Mouse (Mus musculus) adrenal gland, adult 18-20 months (tissue): ENCODE measurements around the gene Gfap. TPM values are rescaled to one million over a fixed set of nuclear protein-coding genes. Genes with fewer than 3 reads are reported as not detected.

Source experiments
- DNase-seq, 2 experiments: peaks; one replicate each; pipeline ENCODE4 v3.0.0; 2021 to 2022; ENCODE audit warnings: low spot score in 2 of 2
- total RNA-seq, 2 experiments: library from RNA; stranded (reverse); gene quantifications; 1 replicate in 1 of 2; 2 replicates in 1 of 2; pipeline ENCODE4 v1.2.3; 2021

Gene Gfap
- total RNA-seq, 2 experiments from 2014 or later, result 0.76 to 1.1 TPM

DNA sequence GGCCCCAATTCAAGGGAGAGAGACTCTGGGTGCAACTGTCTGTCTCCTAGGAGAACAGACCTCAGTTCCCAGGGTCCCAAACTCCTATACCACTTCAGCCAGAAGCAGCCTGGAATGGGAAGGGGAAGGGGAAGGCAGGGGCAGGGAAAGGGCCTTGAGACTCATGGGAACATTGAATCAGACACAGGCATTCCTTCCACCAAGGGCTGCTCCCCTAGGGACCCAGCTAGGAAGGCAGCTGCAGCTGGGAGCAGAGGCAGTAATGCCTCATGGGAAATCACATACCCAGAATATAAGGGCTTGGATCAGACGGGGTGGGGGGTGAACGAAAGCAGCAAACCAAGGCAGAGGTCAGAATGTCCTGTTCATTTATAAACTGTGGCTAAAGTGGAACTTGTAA lies 62.6 kb downstream of the Gfap start:
- no peak for DNase-seq

DNA sequence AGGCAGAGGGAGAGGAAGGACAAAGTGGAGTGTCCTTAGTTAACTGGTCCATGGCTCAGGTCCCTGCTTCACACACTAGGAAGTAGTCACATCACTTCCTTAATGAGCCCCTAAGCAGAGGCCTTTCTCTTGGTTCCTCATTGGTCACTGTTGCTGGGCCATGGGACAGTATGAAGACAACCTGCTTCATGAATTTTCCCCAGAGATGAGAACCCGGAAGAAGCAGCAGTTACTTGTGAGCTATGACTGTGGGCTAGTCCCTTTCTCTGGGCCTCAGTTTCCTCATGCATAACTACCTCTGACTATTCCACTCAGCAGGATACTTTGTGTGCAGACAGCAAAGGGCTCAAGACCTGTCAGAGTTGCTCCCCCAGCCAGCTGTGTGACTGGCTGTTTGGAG lies 63.3 kb downstream of the Gfap start:
- no peak for DNase-seq

Other genes starting within 250 kb of the Gfap start
- gene Meioc, start 237.2 kb downstream of the Gfap start, total RNA-seq, result not detected
- gene Ccdc43, start 203.1 kb downstream of the Gfap start, total RNA-seq, result 10 to 100 TPM; 21.7 to 30.4 TPM
- gene Adam11, start 139.5 kb downstream of the Gfap start, total RNA-seq, result 1 to 10 TPM; 1.9 to 5.5 TPM
- gene Gjc1, start 81.2 kb downstream of the Gfap start, total RNA-seq, result 10 to 100 TPM; 12.0 to 16.4 TPM
- gene Higd1b, start 65.1 kb downstream of the Gfap start, total RNA-seq, result 1 to 10 TPM; 1.2 to 4.1 TPM
- gene Eftud2, start 19.9 kb downstream of the Gfap start, total RNA-seq, result 10 to 100 TPM; 64.6 to 70.2 TPM
- gene Ccdc103, start 19.7 kb downstream of the Gfap start, total RNA-seq, result under 1 TPM; 0.32 to 0.36 TPM
- not detected for gene Fam187a, start 15.7 kb downstream of the Gfap start, total RNA-seq
- gene Kif18b, start 24.2 kb upstream of the Gfap start, total RNA-seq, result under 1 TPM; 0.51 to 0.73 TPM
- 10 to 100 TPM; 49.2 to 60.0 TPM for gene C1ql1, start 45.8 kb upstream of the Gfap start, total RNA-seq
- gene Nmt1, start 127.3 kb upstream of the Gfap start, total RNA-seq, result 100 to 1,000 TPM in 1 of 2 experiments, 10 to 100 TPM in 1; 97.0 to 100 TPM
- 10 to 100 TPM; 44.7 to 54.1 TPM for gene Dcakd, start 127.4 kb upstream of the Gfap start, total RNA-seq
- 10 to 100 TPM in 1 of 2 experiments, 1 to 10 TPM in 1; 6.6 to 12.0 TPM for gene Plcd3, start 200.7 kb upstream of the Gfap start, total RNA-seq
- 100 to 1,000 TPM; 116 to 169 TPM for gene Acbd4, start 200.8 kb upstream of the Gfap start, total RNA-seq
- gene Hexim1, start 215.3 kb upstream of the Gfap start, total RNA-seq, result 10 to 100 TPM; 71.1 to 83.3 TPM
- gene Hexim2, start 231.5 kb upstream of the Gfap start, total RNA-seq, result 1 to 10 TPM; 2.8 to 5.6 TPM